In the genomic region with DNA sequence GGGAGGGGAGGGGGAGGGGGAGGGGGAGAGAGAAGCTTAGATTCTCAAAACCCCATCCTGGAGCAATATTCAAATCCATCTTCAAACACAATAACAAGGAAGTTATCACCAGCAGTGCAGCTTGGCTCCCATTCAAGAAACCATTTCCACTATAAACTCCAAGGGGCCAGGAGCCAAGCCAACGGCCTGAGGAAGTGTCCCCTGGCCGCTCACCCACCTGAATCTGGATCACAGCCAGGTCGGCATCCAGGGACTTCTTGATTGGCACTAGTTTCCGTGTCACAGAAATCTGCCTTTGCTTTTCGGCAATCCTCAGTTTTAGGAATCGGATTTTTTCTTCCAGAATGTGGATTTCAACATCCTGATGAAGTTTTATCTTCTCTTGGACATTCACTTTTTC, we compare ENCODE assay signal across 14 mouse cellular contexts.
DNase-seq lines count a peak whose midpoint lies in the region; ATAC-seq and TF ChIP-seq lines count a peak whose summit lies in the region.
"Had no signal": no experiment of that assay in that cellular context is flagged by ENCODE, and none has a peak within 500 bp of the region (broad histone marks: within the 10 kb centered on the region; RNA-seq: fewer than 3 reads in every experiment).

No protein-coding gene starts in this region.

- no peak overlapping the region for H3K4me3 ChIP-seq in embryonic facial prominence, embryonic 14.5 days (ENCODE audit: low read depth, low read length)
- no peak overlapping the region for H3K4me3 ChIP-seq in embryonic facial prominence, embryonic 10.5 days
- H3K4me3 ChIP-seq in kidney, adult 2 months (ENCODE audit: insufficient read depth, low read depth, low read length): no peak overlapping the region
- H3K4me3 ChIP-seq in kidney, embryonic 15.5 days (replicated peaks): no peak overlapping the region
- no peak overlapping the region for H3K4me3 ChIP-seq in midbrain, embryonic 14.5 days (replicated peaks; ENCODE audit: low read depth, low read length)
- H3K4me3 ChIP-seq in midbrain, embryonic 16.5 days (ENCODE audit: low read depth, low read length): no peak overlapping the region
- H3K4me3 ChIP-seq: forebrain, embryonic 10.5 days; heart, embryonic 13.5 days; hindbrain, embryonic 15.5 days; limb, embryonic 13.5 days; midbrain, embryonic 10.5 days had no signal

- no peaks in the 10 kb centered on the region for H3K27me3 ChIP-seq in embryonic facial prominence, embryonic 14.5 days (replicated peaks; ENCODE audit: control insufficient read depth, insufficient read depth, low read length)
- H3K27me3 ChIP-seq in embryonic facial prominence, embryonic 10.5 days (replicated peaks; ENCODE audit: low read depth, poor library complexity, severe bottlenecking): no peaks in the 10 kb centered on the region
- H3K27me3 ChIP-seq in kidney, adult 2 months (replicated peaks; ENCODE audit: control insufficient read depth, insufficient read depth, low read length): no peaks in the 10 kb centered on the region
- no peaks in the 10 kb centered on the region for H3K27me3 ChIP-seq in kidney, embryonic 15.5 days
- H3K27me3 ChIP-seq in midbrain, embryonic 14.5 days (ENCODE audit: control insufficient read depth, insufficient read depth, low read length): no peaks in the 10 kb centered on the region
- H3K27me3 ChIP-seq in midbrain, embryonic 16.5 days (ENCODE audit: control insufficient read depth, insufficient read depth, low read depth, low read length): no peaks in the 10 kb centered on the region
- H3K27me3 ChIP-seq: heart, embryonic 13.5 days; hindbrain, embryonic 15.5 days; limb, embryonic 13.5 days had no signal

- H3K27ac ChIP-seq in embryonic facial prominence, embryonic 14.5 days (replicated peaks; ENCODE audit: low read depth, low read length): no peak overlapping the region
- H3K27ac ChIP-seq in embryonic facial prominence, embryonic 10.5 days (replicated peaks): no peak overlapping the region
- H3K27ac ChIP-seq in kidney, adult 2 months (ENCODE audit: insufficient read depth, low read depth, low read length): no peak overlapping the region
- H3K27ac ChIP-seq in kidney, embryonic 15.5 days: no peak overlapping the region
- H3K27ac ChIP-seq in midbrain, embryonic 14.5 days (replicated peaks; ENCODE audit: low read depth, low read length): no peak overlapping the region
- no peak overlapping the region for H3K27ac ChIP-seq in midbrain, embryonic 16.5 days (ENCODE audit: low read length)
- H3K27ac ChIP-seq: forebrain, embryonic 10.5 days; heart, embryonic 13.5 days; hindbrain, embryonic 15.5 days; limb, embryonic 13.5 days; midbrain, embryonic 10.5 days had no signal

- 61% methylated on average over 6 of the region's 6 CpGs for WGBS in embryonic facial prominence, embryonic 14.5 days
- 84% methylated on average over 6 of the region's 6 CpGs for WGBS in embryonic facial prominence, embryonic 10.5 days
- 45% methylated on average over 6 of the region's 6 CpGs for WGBS in kidney, adult 2 months
- 61% methylated on average over 6 of the region's 6 CpGs for WGBS in kidney, embryonic 15.5 days
- WGBS in midbrain, embryonic 14.5 days: 73% methylated on average over 6 of the region's 6 CpGs
- 63% methylated on average over 6 of the region's 6 CpGs for WGBS in midbrain, embryonic 16.5 days

- no peak for TF ChIP-seq CTCF in kidney, adult 2 months (conservative IDR thresholded peaks at IDR 0.05; ENCODE audit: insufficient read depth, insufficient read length, low read depth, low read length)

- peak; percentile 42 for DNase-seq in embryonic facial prominence, embryonic 14.5 days (ENCODE audit: low spot score)
- no peak for DNase-seq in embryonic facial prominence, embryonic 10.5 days (ENCODE audit: low spot score)
- peak; percentile 34 for DNase-seq in kidney, adult 2 months
- peak; percentile 32 for DNase-seq in midbrain, embryonic 14.5 days
- peak; percentile 44 for DNase-seq in lung, postnatal 14 days
- DNase-seq in liver: no peak
- DNase-seq: thymus, postnatal 25 days had no signal

- no peak for ATAC-seq in embryonic facial prominence, embryonic 14.5 days (ENCODE audit: low read depth)
- no peak for ATAC-seq in kidney, embryonic 15.5 days (replicated peaks; ENCODE audit: low FRiP score)
- no peak for ATAC-seq in midbrain, embryonic 14.5 days (ENCODE audit: low FRiP score, low TSS enrichment)
- no peak for ATAC-seq in midbrain, embryonic 16.5 days

- H3K9ac ChIP-seq in embryonic facial prominence, embryonic 14.5 days (ENCODE audit: low read depth, low read length): no peak overlapping the region
- H3K9ac ChIP-seq in kidney, embryonic 15.5 days: no peak overlapping the region
- H3K9ac ChIP-seq in midbrain, embryonic 14.5 days (replicated peaks; ENCODE audit: low read length): no peak overlapping the region
- H3K9ac ChIP-seq in midbrain, embryonic 16.5 days (ENCODE audit: low read depth, low read length): no peak overlapping the region
- H3K9ac ChIP-seq: heart, embryonic 13.5 days; hindbrain, embryonic 15.5 days; limb, embryonic 13.5 days had no signal

- no peak overlapping the region for H3K4me2 ChIP-seq in embryonic facial prominence, embryonic 14.5 days (ENCODE audit: low read depth, low read length)
- no peak overlapping the region for H3K4me2 ChIP-seq in kidney, embryonic 15.5 days
- H3K4me2 ChIP-seq in midbrain, embryonic 14.5 days (ENCODE audit: low read length): no peak overlapping the region
- no peak overlapping the region for H3K4me2 ChIP-seq in midbrain, embryonic 16.5 days (ENCODE audit: low read length)
- H3K4me2 ChIP-seq: heart, embryonic 13.5 days; hindbrain, embryonic 15.5 days; limb, embryonic 13.5 days had no signal

- TF ChIP-seq POLR2A in kidney, adult 2 months (IDR thresholded peaks at IDR 0.05; ENCODE audit: low read depth, low read length): no peak

- no peaks in the 10 kb centered on the region for H3K9me3 ChIP-seq in embryonic facial prominence, embryonic 14.5 days (ENCODE audit: control insufficient read depth, low read length)
- H3K9me3 ChIP-seq in embryonic facial prominence, embryonic 10.5 days: no peaks in the 10 kb centered on the region
- H3K9me3 ChIP-seq in kidney, embryonic 15.5 days (replicated peaks): no peaks in the 10 kb centered on the region
- H3K9me3 ChIP-seq in midbrain, embryonic 14.5 days (ENCODE audit: control insufficient read depth, low read length): no peaks in the 10 kb centered on the region
- no peaks in the 10 kb centered on the region for H3K9me3 ChIP-seq in midbrain, embryonic 16.5 days (replicated peaks; ENCODE audit: control insufficient read depth, low read length, poor library complexity, severe bottlenecking)
- H3K9me3 ChIP-seq: forebrain, embryonic 10.5 days; heart, embryonic 13.5 days; hindbrain, embryonic 15.5 days; limb, embryonic 13.5 days; midbrain, embryonic 10.5 days had no signal

- H3K36me3 ChIP-seq in embryonic facial prominence, embryonic 14.5 days (ENCODE audit: control insufficient read depth, insufficient read depth, low read length): no peaks in the 10 kb centered on the region
- no peaks in the 10 kb centered on the region for H3K36me3 ChIP-seq in embryonic facial prominence, embryonic 10.5 days (replicated peaks)
- no peaks in the 10 kb centered on the region for H3K36me3 ChIP-seq in kidney, adult 2 months (ENCODE audit: control insufficient read depth, insufficient read depth, low read length)
- no peaks in the 10 kb centered on the region for H3K36me3 ChIP-seq in kidney, embryonic 15.5 days
- H3K36me3 ChIP-seq in midbrain, embryonic 14.5 days (ENCODE audit: control insufficient read depth, insufficient read depth, low read length): no peaks in the 10 kb centered on the region
- no peaks in the 10 kb centered on the region for H3K36me3 ChIP-seq in midbrain, embryonic 16.5 days (ENCODE audit: control insufficient read depth, insufficient read depth, low read length)
- H3K36me3 ChIP-seq: forebrain, embryonic 10.5 days; heart, embryonic 13.5 days; hindbrain, embryonic 15.5 days; limb, embryonic 13.5 days; midbrain, embryonic 10.5 days had no signal

- H3K4me1 ChIP-seq in embryonic facial prominence, embryonic 14.5 days (ENCODE audit: control insufficient read depth, insufficient read depth, low read length): no peaks in the 10 kb centered on the region
- no peaks in the 10 kb centered on the region for H3K4me1 ChIP-seq in embryonic facial prominence, embryonic 10.5 days
- H3K4me1 ChIP-seq in kidney, adult 2 months (ENCODE audit: control insufficient read depth, insufficient read depth, low read length): no peaks in the 10 kb centered on the region
- peaks cover 5% of the 10 kb centered on the region; the same call in 1 of the 2 replicates for H3K4me1 ChIP-seq in kidney, embryonic 15.5 days
- H3K4me1 ChIP-seq in midbrain, embryonic 14.5 days (ENCODE audit: control insufficient read depth, insufficient read depth, low read length): no peaks in the 10 kb centered on the region
- no peaks in the 10 kb centered on the region for H3K4me1 ChIP-seq in midbrain, embryonic 16.5 days (ENCODE audit: control insufficient read depth, insufficient read depth, low read length)
- H3K4me1 ChIP-seq: forebrain, embryonic 10.5 days; midbrain, embryonic 10.5 days had no signal

Comparison
In these comparisons a context has a peak if more than half of its experiments do, and no peak if none do; other contexts are left out.
1. DNase-seq: peak in embryonic facial prominence, embryonic 14.5 days (single experiment), kidney, adult 2 months (single experiment), midbrain, embryonic 14.5 days (single experiment) and lung, postnatal 14 days (single experiment); none in embryonic facial prominence, embryonic 10.5 days (single experiment) and liver (single experiment).